ENCODE assay signal across 8 mouse cellular contexts in the genomic region with DNA sequence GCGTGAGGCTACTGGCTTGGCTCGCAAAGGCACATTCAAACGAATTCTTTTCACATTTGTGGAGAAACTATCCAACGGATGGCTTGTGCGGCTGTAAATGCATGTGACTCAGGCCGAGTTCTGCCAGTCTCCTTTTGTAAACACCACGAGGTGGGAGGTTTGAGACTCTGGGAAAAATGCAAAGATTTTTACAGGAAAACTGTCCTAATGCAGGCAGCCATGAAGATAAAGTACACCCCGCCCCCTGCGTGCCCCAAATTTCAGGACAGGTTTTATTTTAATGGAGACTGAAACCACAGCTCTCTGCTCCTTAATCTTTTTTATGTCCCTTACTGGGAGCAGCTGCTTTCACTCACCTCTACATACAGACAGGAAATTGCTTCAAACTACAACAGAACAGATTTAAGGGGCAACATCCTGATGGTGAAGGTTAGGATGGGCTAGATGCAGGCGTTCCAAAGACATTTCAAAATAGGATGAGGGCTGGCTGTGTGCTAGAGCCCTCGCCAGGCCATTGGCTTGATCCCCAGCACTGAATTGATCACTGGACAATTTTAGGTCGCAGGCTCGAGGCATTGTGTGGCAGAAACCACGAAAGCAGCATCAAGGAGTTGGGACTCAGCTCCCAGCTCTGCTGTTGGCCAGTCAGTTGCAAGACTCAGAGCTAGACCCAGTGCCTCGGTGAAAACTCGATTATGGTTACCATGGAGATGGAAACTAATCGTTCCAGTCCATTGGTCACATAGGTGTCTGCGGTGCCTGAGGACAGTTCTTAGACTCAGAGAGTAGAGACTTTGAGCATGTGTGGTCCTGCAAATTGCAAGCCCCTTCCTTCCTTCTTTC.
A peak's percentile ranks its signal among the peaks of the same experiment; 100 is the strongest.
DNase-seq lines count a peak whose midpoint lies in the region; ATAC-seq lines count a peak whose summit lies in the region.

No protein-coding gene starts in this region.

- ATAC-seq in forebrain, embryonic 13.5 days: peak; percentile 34; the same call in 1 of the 2 replicates
- ATAC-seq in activated CD4-positive, CD25-positive, alpha-beta regulatory T cell, adult 4 months: no peak

- DNase-seq in cerebellum, adult 9-10 months: peak; percentile 55
- no peak for DNase-seq in cerebellum, adult 11-12 months
- peak; percentile 75 for DNase-seq in MN1 (ENCODE audit: low spot score)
- peak; percentile 51 to 73 for DNase-seq in kidney, postnatal 4 days
- peak; percentile 44 for DNase-seq in retina, embryonic 14.5 days (ENCODE audit: low spot score)
- no peak for DNase-seq in gastrocnemius, postnatal 10 days

- WGBS in forebrain, embryonic 13.5 days: 50% methylated on average over 18 of the region's 18 CpGs

- no peaks in the 10 kb centered on the region for H3K27me3 ChIP-seq in forebrain, embryonic 13.5 days

- H3K27ac ChIP-seq in forebrain, embryonic 13.5 days: no peak overlapping the region

- H3K9me3 ChIP-seq in forebrain, embryonic 13.5 days (replicated peaks): no peaks in the 10 kb centered on the region

- H3K9ac ChIP-seq in forebrain, embryonic 13.5 days: no peak overlapping the region

- no peaks in the 10 kb centered on the region for H3K36me3 ChIP-seq in forebrain, embryonic 13.5 days (ENCODE audit: poor library complexity, severe bottlenecking)

- no peak overlapping the region for H3K4me2 ChIP-seq in forebrain, embryonic 13.5 days

- H3K4me3 ChIP-seq in forebrain, embryonic 13.5 days: no peak overlapping the region

- peaks cover 33% of the 10 kb centered on the region for H3K4me1 ChIP-seq in forebrain, embryonic 13.5 days

Comparison
In these comparisons a context has a peak if more than half of its experiments do, and no peak if none do; other contexts are left out.
1. DNase-seq: peak in cerebellum, adult 9-10 months (single experiment), MN1 (single experiment), kidney, postnatal 4 days (2 of 2) and retina, embryonic 14.5 days (single experiment); none in cerebellum, adult 11-12 months (single experiment) and gastrocnemius, postnatal 10 days (single experiment).